Mouse (Mus musculus): ENCODE measurements around the gene Hnrnpl.

DNA sequence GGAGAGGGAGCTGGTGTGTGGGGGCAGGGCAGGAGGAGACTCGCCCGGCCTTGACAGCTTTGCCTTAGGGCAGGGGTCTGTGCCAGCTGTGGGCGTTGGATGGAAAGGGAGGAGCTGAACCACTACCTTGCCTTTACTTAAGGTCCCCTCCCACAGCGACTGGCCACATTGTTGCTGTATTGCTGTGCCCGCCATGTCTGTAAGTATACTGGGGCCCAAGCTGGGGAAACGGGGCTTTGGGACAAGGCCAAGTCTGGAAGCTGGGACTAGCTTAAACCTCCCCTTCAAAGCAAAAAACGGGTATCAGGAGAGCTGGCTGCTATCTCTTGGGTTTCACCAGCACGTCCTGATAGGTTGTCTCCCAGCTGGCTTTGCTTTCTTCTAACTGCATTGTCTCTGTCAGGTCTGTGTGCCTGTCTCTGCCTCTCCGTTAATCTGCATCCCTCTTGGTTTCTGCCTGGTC is 56.0 kb downstream of the Hnrnpl start:
- TF ChIP-seq CTCF (IDR thresholded peaks at IDR 0.05) (no peak), POLR2A (IDR thresholded peaks at IDR 0.05; ENCODE audit: insufficient read depth, low read depth, low read length) (no peak), EP300 (IDR thresholded peaks at IDR 0.05; ENCODE audit: insufficient read depth, low read depth, low read length) (no peak)

Data from heart, adult 2 months (tissue).